Mouse (Mus musculus) heart, postnatal 0 days (tissue): ENCODE results near the gene Fbxl13.

ENCODE experiments used
- CTCF ChIP-seq: IDR thresholded peaks from 2 replicates; pipeline ENCODE4 v1.5.1; 2016; ENCODE audit warnings: antibody characterized with exemption, control low read depth, low read depth
- EP300 ChIP-seq: IDR thresholded peaks from 2 replicates; pipeline ENCODE4 v1.6.1; 2016; ENCODE audit warnings: antibody characterized with exemption, low read depth

DNA sequence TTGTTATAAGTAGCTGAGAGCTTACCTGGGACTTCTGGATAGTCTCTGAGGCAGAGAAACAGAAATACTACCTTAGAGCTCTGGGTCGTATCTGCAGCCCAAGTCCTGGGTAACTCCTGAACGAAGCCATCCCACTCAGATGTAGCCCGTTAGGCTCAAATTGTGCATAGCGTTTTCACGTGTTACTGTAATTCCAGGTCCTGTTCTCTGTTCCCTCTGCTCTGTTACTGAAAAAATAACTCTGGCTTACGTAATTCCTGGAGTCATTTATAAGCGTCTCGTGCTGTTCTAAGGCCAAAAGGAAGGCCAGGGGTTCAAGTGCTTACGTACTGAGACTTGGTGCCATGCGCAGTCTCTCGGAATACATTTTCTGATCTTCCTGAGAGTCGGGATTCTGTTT is 177.3 kb downstream of the Fbxl13 start:
- TF ChIP-seq CTCF (no peak), EP300 (no peak)
